Mouse (Mus musculus): Measurements from ENCODE around the gene F11. TPM values are rescaled to one million over a fixed set of nuclear protein-coding genes. Genes with fewer than 3 reads are reported as not detected.

F11 gene
- 10 to 100 TPM in 1 of 2 experiments, under 1 TPM in 1; 0.34 to 12.8 TPM for total RNA-seq (2021)
- long read RNA-seq, experiment 1, transcript F11-201 (15 exons, 2,240 nt), result major isoform, 6 of 13 reads
- long read RNA-seq, experiment 1, partial matches to known transcripts, result 3 of 13 reads
- long read RNA-seq, experiment 1, other reads (novel, unspliced or antisense), result 4 of 13 reads
- long read RNA-seq, experiment 2, result 0 reads

- no peak for DNase-seq (ENCODE audit: low spot score in 2 of 2)
These were observed at the start of gene F11 for GRCm38 (mm10) chr8:45261920-45262319. TSS of gene F11 (minus strand) at chr8:45262031.

- no peak for DNase-seq (ENCODE audit: low spot score in 2 of 2)
These were observed 49.1 kb upstream of the F11 start for GRCm38 (mm10) chr8:45310967-45311366.

GRCm38 (mm10) chr8:45308366-45308765 lies 46.5 kb upstream of the F11 start, which contains the start of gene Gm45753:
TSS of gene Gm45753 (minus strand) at chr8:45308466.
- DNase-seq (ENCODE audit: low spot score in 2 of 2), result no peak

GRCm38 (mm10) chr8:45305479-45305878 lies 43.6 kb upstream of the F11 start:
- DNase-seq (ENCODE audit: low spot score in 2 of 2), result no peak

- DNase-seq (ENCODE audit: low spot score in 2 of 2), result no peak
These were observed 42.5 kb upstream of the F11 start for GRCm38 (mm10) chr8:45304354-45304753.

GRCm38 (mm10) chr8:45302390-45302789 lies 40.6 kb upstream of the F11 start:
- no peak for DNase-seq (ENCODE audit: low spot score in 2 of 2)

GRCm38 (mm10) chr8:45295276-45295675 lies 33.4 kb upstream of the F11 start:
- DNase-seq (ENCODE audit: low spot score in 2 of 2), result no peak

- no peak for DNase-seq (ENCODE audit: low spot score in 2 of 2)
These were observed 32.9 kb upstream of the F11 start, which contains the start of gene Klkb1 for GRCm38 (mm10) chr8:45294687-45295086. TSS of gene Klkb1 (minus strand) at chr8:45294859.

- no peak for DNase-seq (ENCODE audit: low spot score in 2 of 2)
These were observed 30.0 kb upstream of the F11 start for GRCm38 (mm10) chr8:45291790-45292189.

GRCm38 (mm10) chr8:45281630-45282029 lies 19.8 kb upstream of the F11 start:
- no peak for DNase-seq (ENCODE audit: low spot score in 2 of 2)

GRCm38 (mm10) chr8:45277453-45277852 lies 15.6 kb upstream of the F11 start:
- no peak for DNase-seq (ENCODE audit: low spot score in 2 of 2)

GRCm38 (mm10) chr8:45274317-45274716 lies 12.5 kb upstream of the F11 start:
- no peak for DNase-seq (ENCODE audit: low spot score in 2 of 2)

- no peak for DNase-seq (ENCODE audit: low spot score in 2 of 2)
These were observed 7.2 kb upstream of the F11 start for GRCm38 (mm10) chr8:45269056-45269455.

- no peak for DNase-seq (ENCODE audit: low spot score in 2 of 2)
These were observed 6.7 kb upstream of the F11 start for GRCm38 (mm10) chr8:45268485-45268884.

GRCm38 (mm10) chr8:45267611-45268391 lies 6.0 kb upstream of the F11 start:
- no peak for DNase-seq (ENCODE audit: low spot score in 2 of 2)

- DNase-seq (ENCODE audit: low spot score in 2 of 2), result no peak
These were observed 5.2 kb upstream of the F11 start for GRCm38 (mm10) chr8:45266993-45267392.

- DNase-seq (ENCODE audit: low spot score in 2 of 2), result no peak
These were observed 3.1 kb upstream of the F11 start for GRCm38 (mm10) chr8:45264918-45265317.

- DNase-seq (ENCODE audit: low spot score in 2 of 2), result no peak
These were observed 1.0 kb upstream of the F11 start for GRCm38 (mm10) chr8:45262851-45263250.

- DNase-seq (ENCODE audit: low spot score in 2 of 2), result no peak
These were observed 3.4 kb downstream of the F11 start for GRCm38 (mm10) chr8:45258421-45258820.

GRCm38 (mm10) chr8:45255040-45255439 lies 6.8 kb downstream of the F11 start:
- no peak for DNase-seq (ENCODE audit: low spot score in 2 of 2)

- no peak for DNase-seq (ENCODE audit: low spot score in 2 of 2)
These were observed 7.5 kb downstream of the F11 start for GRCm38 (mm10) chr8:45254194-45254842.

- no peak for DNase-seq (ENCODE audit: low spot score in 2 of 2)
These were observed 8.2 kb downstream of the F11 start for GRCm38 (mm10) chr8:45253586-45253985.
